Mouse (Mus musculus): ENCODE measurements around the gene Olfr1145. TPM values are rescaled to one million over a fixed set of nuclear protein-coding genes. Genes with fewer than 3 reads are reported as not detected.

Gene Olfr1145
- not detected for polyA plus RNA-seq (2012; fragmentation: generic; extraction: Trizol)
- long read RNA-seq, experiment 1: 0 reads
- long read RNA-seq, experiment 2: 0 reads

GRCm38 (mm10) chr2:87809522-87809921, at the start of gene Olfr1145:
Gene Olfr1145 (plus strand): TSS chr2:87809822.
- H3K27me3 ChIP-seq (ENCODE audit: control insufficient read depth, insufficient read depth, insufficient read length): no peaks in the 10 kb centered on the region
- H3K79me2 ChIP-seq (ENCODE audit: control insufficient read depth, insufficient read depth): no peaks in the 10 kb centered on the region
- no peak within 1 kb of the TSS for H3K4me3 ChIP-seq (ENCODE audit: insufficient read depth, poor library complexity, severe bottlenecking)
- no peak within 1 kb of the TSS for H3ac ChIP-seq (ENCODE audit: control insufficient read depth, insufficient read length, low read depth)
- H3K36me3 ChIP-seq (ENCODE audit: control insufficient read depth, insufficient read depth): no peaks in the 10 kb centered on the region
- no peaks in the 10 kb centered on the region for H3K79me3 ChIP-seq (ENCODE audit: low read depth)
- TF ChIP-seq CEBPB (IDR thresholded peaks at IDR 0.05; ENCODE audit: low read depth) (no peak), USF1 (IDR thresholded peaks at IDR 0.05; ENCODE audit: low read depth) (no peak), CTCF (IDR thresholded peaks at IDR 0.05; ENCODE audit: control insufficient read depth, insufficient read depth, insufficient read length) (no peak), FOSL1 (IDR thresholded peaks at IDR 0.05; ENCODE audit: insufficient read depth, low read length, poor library complexity, severe bottlenecking) (no peak), MYOG (IDR thresholded peaks at IDR 0.05; ENCODE audit: control insufficient read depth, extremely low read depth, insufficient read length) (no peak), MAX (IDR thresholded peaks at IDR 0.05) (no peak), MYOD1 (IDR thresholded peaks at IDR 0.05; ENCODE audit: control insufficient read depth, insufficient read length, low read depth) (no peak)

GRCm38 (mm10) chr2:87776143-87776542, 33.5 kb upstream of the Olfr1145 start:
- Histone ChIP-seq H3K27me3 (ENCODE audit: control insufficient read depth, insufficient read depth, insufficient read length) (no peaks in the 10 kb centered on the region), H3ac (ENCODE audit: control insufficient read depth, insufficient read length, low read depth) (no peak overlapping the region)
- TF ChIP-seq CEBPB (IDR thresholded peaks at IDR 0.05; ENCODE audit: low read depth) (no peak), MAX (IDR thresholded peaks at IDR 0.05) (no peak), MYOG (IDR thresholded peaks at IDR 0.05; ENCODE audit: control insufficient read depth, extremely low read depth, insufficient read length) (no peak), FOSL1 (IDR thresholded peaks at IDR 0.05; ENCODE audit: insufficient read depth, low read length, poor library complexity, severe bottlenecking) (no peak), MYOD1 (IDR thresholded peaks at IDR 0.05; ENCODE audit: control insufficient read depth, insufficient read length, low read depth) (no peak), CTCF (IDR thresholded peaks at IDR 0.05; ENCODE audit: control insufficient read depth, insufficient read depth, insufficient read length) (no peak), USF1 (IDR thresholded peaks at IDR 0.05; ENCODE audit: low read depth) (no peak)

GRCm38 (mm10) chr2:87779183-87779582, 30.4 kb upstream of the Olfr1145 start, which contains the start of gene Olfr152:
Gene Olfr152 (plus strand): TSS chr2:87779483.
- H3K36me3 ChIP-seq (ENCODE audit: control insufficient read depth, insufficient read depth): no peaks in the 10 kb centered on the region
- H3K79me3 ChIP-seq (ENCODE audit: low read depth): no peaks in the 10 kb centered on the region
- no peak within 1 kb of the TSS for H3K4me3 ChIP-seq (ENCODE audit: insufficient read depth, poor library complexity, severe bottlenecking)
- no peaks in the 10 kb centered on the region for H3K79me2 ChIP-seq (ENCODE audit: control insufficient read depth, insufficient read depth)
- no peak for TF ChIP-seq FOSL1 (IDR thresholded peaks at IDR 0.05; ENCODE audit: insufficient read depth, low read length, poor library complexity, severe bottlenecking)
- no peak within 1 kb of the TSS for H3ac ChIP-seq (ENCODE audit: control insufficient read depth, insufficient read length, low read depth)
- no peaks in the 10 kb centered on the region for H3K27me3 ChIP-seq (ENCODE audit: control insufficient read depth, insufficient read depth, insufficient read length)

More at GRCm38 (mm10) chr2:87776143-87776542, 33.5 kb upstream of the Olfr1145 start:
- Histone ChIP-seq H3K36me3 (ENCODE audit: control insufficient read depth, insufficient read depth) (no peaks in the 10 kb centered on the region), H3K79me2 (ENCODE audit: control insufficient read depth, insufficient read depth) (no peaks in the 10 kb centered on the region), H3K79me3 (ENCODE audit: low read depth) (no peaks in the 10 kb centered on the region), H3K4me3 (ENCODE audit: insufficient read depth, poor library complexity, severe bottlenecking) (no peak overlapping the region)

- TF ChIP-seq MYOD1 (IDR thresholded peaks at IDR 0.05; ENCODE audit: control insufficient read depth, insufficient read length, low read depth): no peak
- TF ChIP-seq MYOG (IDR thresholded peaks at IDR 0.05; ENCODE audit: control insufficient read depth, extremely low read depth, insufficient read length): no peak
- no peak for TF ChIP-seq FOSL1 (IDR thresholded peaks at IDR 0.05; ENCODE audit: insufficient read depth, low read length, poor library complexity, severe bottlenecking)
- TF ChIP-seq CTCF (IDR thresholded peaks at IDR 0.05; ENCODE audit: control insufficient read depth, insufficient read depth, insufficient read length): no peak
- TF ChIP-seq CEBPB (IDR thresholded peaks at IDR 0.05; ENCODE audit: low read depth): no peak
- TF ChIP-seq MAX (IDR thresholded peaks at IDR 0.05): no peak
- no peak for TF ChIP-seq USF1 (IDR thresholded peaks at IDR 0.05; ENCODE audit: low read depth)
- Histone ChIP-seq H3K79me2 (ENCODE audit: control insufficient read depth, insufficient read depth) (no peaks in the 10 kb centered on the region), H3K79me3 (ENCODE audit: low read depth) (no peaks in the 10 kb centered on the region), H3ac (ENCODE audit: control insufficient read depth, insufficient read length, low read depth) (no peak within 1 kb of the TSS), H3K4me3 (ENCODE audit: insufficient read depth, poor library complexity, severe bottlenecking) (no peak within 1 kb of the TSS), H3K36me3 (ENCODE audit: control insufficient read depth, insufficient read depth) (no peaks in the 10 kb centered on the region), H3K27me3 (ENCODE audit: control insufficient read depth, insufficient read depth, insufficient read length) (no peaks in the 10 kb centered on the region)
Measured at GRCm38 (mm10) chr2:87800292-87800691, 9.3 kb upstream of the Olfr1145 start, which contains the start of gene Olfr1143. Gene Olfr1143 (plus strand): TSS chr2:87800592.

- Histone ChIP-seq H3K79me2 (ENCODE audit: control insufficient read depth, insufficient read depth) (no peaks in the 10 kb centered on the region), H3K36me3 (ENCODE audit: control insufficient read depth, insufficient read depth) (no peaks in the 10 kb centered on the region), H3K79me3 (ENCODE audit: low read depth) (no peaks in the 10 kb centered on the region), H3ac (ENCODE audit: control insufficient read depth, insufficient read length, low read depth) (no peak within 1 kb of the TSS), H3K27me3 (ENCODE audit: control insufficient read depth, insufficient read depth, insufficient read length) (no peaks in the 10 kb centered on the region), H3K4me3 (ENCODE audit: insufficient read depth, poor library complexity, severe bottlenecking) (no peak within 1 kb of the TSS)
- no peak for TF ChIP-seq MAX (IDR thresholded peaks at IDR 0.05)
- no peak for TF ChIP-seq MYOG (IDR thresholded peaks at IDR 0.05; ENCODE audit: control insufficient read depth, extremely low read depth, insufficient read length)
- no peak for TF ChIP-seq CEBPB (IDR thresholded peaks at IDR 0.05; ENCODE audit: low read depth)
- TF ChIP-seq FOSL1 (IDR thresholded peaks at IDR 0.05; ENCODE audit: insufficient read depth, low read length, poor library complexity, severe bottlenecking): no peak
- TF ChIP-seq USF1 (IDR thresholded peaks at IDR 0.05; ENCODE audit: low read depth): no peak
- no peak for TF ChIP-seq CTCF (IDR thresholded peaks at IDR 0.05; ENCODE audit: control insufficient read depth, insufficient read depth, insufficient read length)
- TF ChIP-seq MYOD1 (IDR thresholded peaks at IDR 0.05; ENCODE audit: control insufficient read depth, insufficient read length, low read depth): no peak
Measured at GRCm38 (mm10) chr2:87830233-87830632, 20.6 kb downstream of the Olfr1145 start, which contains the start of gene Olfr1148. Gene Olfr1148 (plus strand): TSS chr2:87830533.

- no peak within 1 kb of the TSS for H3ac ChIP-seq (ENCODE audit: control insufficient read depth, insufficient read length, low read depth)
- no peak within 1 kb of the TSS for H3K4me3 ChIP-seq (ENCODE audit: insufficient read depth, poor library complexity, severe bottlenecking)
- no peaks in the 10 kb centered on the region for H3K36me3 ChIP-seq (ENCODE audit: control insufficient read depth, insufficient read depth)
- H3K79me2 ChIP-seq (ENCODE audit: control insufficient read depth, insufficient read depth): no peaks in the 10 kb centered on the region
- H3K27me3 ChIP-seq (ENCODE audit: control insufficient read depth, insufficient read depth, insufficient read length): no peaks in the 10 kb centered on the region
- no peak for TF ChIP-seq MYOD1 (IDR thresholded peaks at IDR 0.05; ENCODE audit: control insufficient read depth, insufficient read length, low read depth)
- H3K79me3 ChIP-seq (ENCODE audit: low read depth): no peaks in the 10 kb centered on the region
Measured at GRCm38 (mm10) chr2:87843693-87844092, 34.1 kb downstream of the Olfr1145 start, which contains the start of gene Olfr1150-ps1. Gene Olfr1150-ps1 (plus strand): TSS chr2:87843993.
